Mouse (Mus musculus) induced T-regulatory cell, adult 2 months (primary cell): ENCODE measurements around the gene Fxyd4.
A peak's percentile ranks its signal among the peaks of the same experiment; 100 is the strongest.

Experiments
- DNase-seq: peaks from one replicate; pipeline ENCODE4 v3.0.0-alpha.2; 2012; ENCODE audit warnings: low read depth

The Fxyd4 gene

GRCm38 (mm10) chr6:117937222-117937932, at the start of gene Fxyd4:
Gene Fxyd4, minus strand, starts transcription at chr6:117937692.
- peak; percentile 60 for DNase-seq

- DNase-seq, result no peak
Measured at GRCm38 (mm10) chr6:117987173-117987572, 49.7 kb upstream of the Fxyd4 start.

GRCm38 (mm10) chr6:117966729-117967128, 29.2 kb upstream of the Fxyd4 start:
- DNase-seq, result peak; percentile 31

- DNase-seq, result peak; percentile 21
Measured at GRCm38 (mm10) chr6:117963201-117963600, 25.7 kb upstream of the Fxyd4 start.

GRCm38 (mm10) chr6:117956851-117957501, 19.5 kb upstream of the Fxyd4 start:
- DNase-seq, result no peak

- DNase-seq, result no peak
Measured at GRCm38 (mm10) chr6:117956161-117956560, 18.7 kb upstream of the Fxyd4 start.

GRCm38 (mm10) chr6:117952330-117952729, 14.8 kb upstream of the Fxyd4 start:
- peak; percentile 51 for DNase-seq

GRCm38 (mm10) chr6:117943899-117944298, 6.4 kb upstream of the Fxyd4 start:
- no peak for DNase-seq

GRCm38 (mm10) chr6:117942769-117943168, 5.3 kb upstream of the Fxyd4 start:
- DNase-seq, result no peak

- no peak for DNase-seq
Measured at GRCm38 (mm10) chr6:117938951-117939350, 1.5 kb upstream of the Fxyd4 start.

- no peak for DNase-seq
Measured at GRCm38 (mm10) chr6:117935681-117936612, 1.5 kb downstream of the Fxyd4 start.

GRCm38 (mm10) chr6:117934301-117934700, 3.2 kb downstream of the Fxyd4 start:
- DNase-seq, result peak; percentile 9

- peak; percentile 50 for DNase-seq
Measured at GRCm38 (mm10) chr6:117932325-117933051, 5.0 kb downstream of the Fxyd4 start.

GRCm38 (mm10) chr6:117929945-117930655, 7.4 kb downstream of the Fxyd4 start:
- no peak for DNase-seq

- no peak for DNase-seq
Measured at GRCm38 (mm10) chr6:117928746-117929145, 8.7 kb downstream of the Fxyd4 start.

- no peak for DNase-seq
Measured at GRCm38 (mm10) chr6:117927955-117928354, 9.5 kb downstream of the Fxyd4 start.

- DNase-seq, result peak; percentile 17
Measured at GRCm38 (mm10) chr6:117926871-117927491, 10.5 kb downstream of the Fxyd4 start.

GRCm38 (mm10) chr6:117922041-117922440, 15.5 kb downstream of the Fxyd4 start:
- DNase-seq, result no peak

- peak; percentile 89 for DNase-seq
Measured at GRCm38 (mm10) chr6:117920659-117921640, 16.5 kb downstream of the Fxyd4 start.
